Mouse (Mus musculus) skeletal muscle tissue, adult 2 months (tissue): ENCODE measurements around the gene Ccdc86.

Source experiments
- DNase-seq: peaks from one replicate; pipeline ENCODE4 v3.0.0-alpha.2; 2012; ENCODE audit warnings: low read depth, low spot score

The Ccdc86 gene

GRCm38 (mm10) chr19:10907891-10908290, 41.2 kb downstream of the Ccdc86 start:
- peak; percentile 59 for DNase-seq

- DNase-seq = no peak
Measured at GRCm38 (mm10) chr19:10905728-10906000, 43.4 kb downstream of the Ccdc86 start.

GRCm38 (mm10) chr19:10904927-10905727, 43.9 kb downstream of the Ccdc86 start:
- peak; percentile 86 for DNase-seq

GRCm38 (mm10) chr19:10904512-10904911, 44.6 kb downstream of the Ccdc86 start:
- no peak for DNase-seq

GRCm38 (mm10) chr19:10901046-10901445, 48.0 kb downstream of the Ccdc86 start:
- DNase-seq = no peak

- DNase-seq = peak; percentile 87
Measured at GRCm38 (mm10) chr19:10900315-10900714, 48.8 kb downstream of the Ccdc86 start.

GRCm38 (mm10) chr19:10897491-10897890, 51.6 kb downstream of the Ccdc86 start:
- no peak for DNase-seq

- no peak for DNase-seq
Measured at GRCm38 (mm10) chr19:10896849-10897248, 52.2 kb downstream of the Ccdc86 start.

- no peak for DNase-seq
Measured at GRCm38 (mm10) chr19:10895708-10896107, 53.4 kb downstream of the Ccdc86 start.

GRCm38 (mm10) chr19:10895016-10895528, 54.0 kb downstream of the Ccdc86 start, which contains the start of gene Prpf19:
Gene Prpf19, plus strand, starts transcription at chr19:10895231.
- peak; percentile 98 for DNase-seq

GRCm38 (mm10) chr19:10892201-10892600, 56.9 kb downstream of the Ccdc86 start:
- DNase-seq = no peak
